Mouse (Mus musculus): ENCODE data around the gene Gm48552.

Gm48552 gene

DNA sequence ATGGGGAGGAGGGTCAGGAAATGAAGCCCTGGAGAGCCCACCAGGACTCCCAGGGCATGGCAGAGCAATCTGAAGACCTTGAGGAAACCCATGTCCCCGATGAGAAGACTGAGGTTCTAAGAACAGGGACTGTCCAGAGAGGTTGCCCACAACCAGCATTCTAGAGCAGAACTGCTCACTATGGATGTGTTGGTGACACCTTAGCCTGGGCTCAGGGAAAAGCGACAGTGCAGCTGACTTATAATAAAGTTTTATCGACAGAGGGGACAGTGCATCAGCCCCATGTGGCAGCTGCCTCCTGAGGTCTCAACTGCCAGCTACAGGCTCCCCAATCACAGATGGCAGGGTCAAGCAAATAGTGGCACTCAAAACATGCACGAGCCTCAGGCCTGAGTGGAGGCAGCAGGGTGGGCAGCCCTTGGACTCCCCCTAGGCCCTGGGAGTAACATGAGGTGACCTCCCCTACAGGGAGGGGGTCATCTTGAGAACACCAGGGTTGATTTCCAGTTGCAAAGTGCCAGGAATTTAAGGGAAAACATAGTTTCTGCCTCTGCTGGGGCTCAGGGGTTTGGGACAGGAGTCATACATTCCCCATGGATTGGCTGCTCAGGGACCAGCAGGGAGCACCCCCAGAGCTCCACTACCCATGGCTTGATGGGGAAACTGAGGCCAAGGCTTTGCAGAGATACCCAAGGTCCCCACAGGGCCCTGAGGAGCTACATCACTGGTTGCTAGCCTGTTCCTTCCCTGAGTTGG, 32.4 kb downstream of the Gm48552 start:
- peak; percentile 57 for DNase-seq

DNA sequence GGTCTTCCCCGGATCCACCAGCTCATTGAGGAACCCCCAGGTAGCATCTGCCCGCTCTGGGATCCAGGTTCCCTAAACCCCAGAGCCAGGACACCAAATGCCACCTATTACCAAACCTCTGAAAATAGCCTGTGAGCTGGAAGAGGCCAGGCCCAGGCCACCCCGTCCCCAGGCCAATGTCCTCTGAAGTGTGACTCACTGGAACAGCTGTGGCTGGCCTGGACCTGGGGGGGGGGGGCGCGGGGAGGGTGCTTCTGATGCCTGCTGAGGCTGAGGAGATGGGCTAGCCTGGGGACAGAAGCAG, 32.9 kb downstream of the Gm48552 start:
- DNase-seq: no peak

DNA sequence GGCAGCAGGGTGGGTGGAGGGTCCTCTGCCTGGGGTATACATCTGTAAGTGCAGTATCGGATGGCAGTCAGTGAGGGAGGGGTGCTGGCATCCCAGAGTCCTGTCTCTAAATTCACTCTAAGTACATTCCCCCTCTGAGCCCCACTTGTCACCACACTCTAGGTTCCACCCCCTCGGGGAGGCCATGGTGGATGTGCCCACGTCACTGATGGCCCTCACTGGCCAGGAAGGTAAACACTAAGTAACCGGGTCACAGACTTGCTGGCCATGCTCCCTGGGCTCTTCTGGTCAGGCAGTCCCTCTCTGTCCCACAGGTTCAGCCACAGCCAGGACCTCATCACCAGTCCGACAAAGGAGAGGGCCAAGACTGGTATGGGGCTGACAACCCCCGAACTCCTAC, 33.4 kb downstream of the Gm48552 start:
- peak; percentile 69 for DNase-seq

DNA sequence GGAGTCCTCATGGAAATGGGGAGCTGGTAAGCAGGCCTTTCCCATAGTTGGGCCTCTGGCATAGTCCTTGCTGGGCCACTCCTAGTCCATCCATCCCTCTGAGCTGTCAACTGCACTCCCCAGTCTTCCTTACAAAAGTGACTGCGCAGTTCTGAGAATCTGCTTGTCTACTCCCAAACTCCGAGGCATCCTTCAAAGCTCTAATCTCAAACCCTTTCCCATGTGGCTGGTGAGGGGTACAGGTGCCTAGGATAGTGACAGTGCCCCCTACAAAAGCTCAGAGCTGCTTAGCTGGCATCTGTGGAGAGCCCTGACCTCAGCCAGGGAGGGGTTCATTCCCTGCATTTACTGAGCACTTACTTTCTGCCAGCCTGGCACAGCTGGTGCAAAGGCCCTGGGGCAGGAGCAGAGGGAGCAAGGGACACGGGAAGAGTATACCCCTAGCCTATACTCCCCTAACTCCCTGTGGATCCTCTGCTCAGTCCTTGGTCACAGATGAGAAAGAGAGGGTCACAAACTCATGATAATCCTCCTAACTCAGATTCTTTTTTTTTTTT, 33.9 kb downstream of the Gm48552 start:
- DNase-seq: peak; percentile 49

DNA sequence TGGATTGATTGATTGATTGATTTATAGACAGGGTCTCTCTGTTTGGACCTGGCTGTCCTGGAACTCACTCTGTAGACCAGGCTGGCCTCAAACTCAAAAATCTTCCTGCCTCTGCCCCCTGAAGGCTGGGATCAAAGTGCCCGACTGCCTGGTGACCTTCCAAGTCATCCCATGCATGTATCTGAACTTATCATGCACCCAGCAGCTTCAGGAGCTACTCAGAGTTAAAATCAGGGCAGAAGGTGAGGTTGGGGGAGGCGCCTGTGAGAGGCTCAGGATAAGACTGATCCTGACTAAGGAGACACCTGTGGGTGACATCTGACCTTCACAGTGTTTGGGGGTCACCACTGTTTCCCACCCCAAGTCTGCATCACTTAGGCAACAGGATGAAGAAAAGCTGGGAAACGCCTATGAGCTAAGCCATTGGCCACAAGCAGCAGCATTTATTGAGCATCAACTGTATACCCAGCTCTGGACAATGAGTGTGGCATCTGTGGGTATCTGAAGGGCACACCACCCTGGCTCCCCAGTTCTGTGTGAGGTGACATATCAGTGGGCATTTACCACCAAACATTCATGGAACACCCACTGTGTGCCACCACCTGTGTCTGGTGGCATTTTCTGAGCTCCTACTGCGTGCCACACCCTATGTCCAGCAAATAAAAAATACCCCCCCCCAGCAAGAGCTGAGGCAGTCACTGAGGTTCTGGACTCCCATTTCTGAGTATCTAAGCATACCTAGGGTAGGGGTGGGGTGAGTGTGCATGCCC, 34.9 kb downstream of the Gm48552 start:
- DNase-seq: peak; percentile 60

DNA sequence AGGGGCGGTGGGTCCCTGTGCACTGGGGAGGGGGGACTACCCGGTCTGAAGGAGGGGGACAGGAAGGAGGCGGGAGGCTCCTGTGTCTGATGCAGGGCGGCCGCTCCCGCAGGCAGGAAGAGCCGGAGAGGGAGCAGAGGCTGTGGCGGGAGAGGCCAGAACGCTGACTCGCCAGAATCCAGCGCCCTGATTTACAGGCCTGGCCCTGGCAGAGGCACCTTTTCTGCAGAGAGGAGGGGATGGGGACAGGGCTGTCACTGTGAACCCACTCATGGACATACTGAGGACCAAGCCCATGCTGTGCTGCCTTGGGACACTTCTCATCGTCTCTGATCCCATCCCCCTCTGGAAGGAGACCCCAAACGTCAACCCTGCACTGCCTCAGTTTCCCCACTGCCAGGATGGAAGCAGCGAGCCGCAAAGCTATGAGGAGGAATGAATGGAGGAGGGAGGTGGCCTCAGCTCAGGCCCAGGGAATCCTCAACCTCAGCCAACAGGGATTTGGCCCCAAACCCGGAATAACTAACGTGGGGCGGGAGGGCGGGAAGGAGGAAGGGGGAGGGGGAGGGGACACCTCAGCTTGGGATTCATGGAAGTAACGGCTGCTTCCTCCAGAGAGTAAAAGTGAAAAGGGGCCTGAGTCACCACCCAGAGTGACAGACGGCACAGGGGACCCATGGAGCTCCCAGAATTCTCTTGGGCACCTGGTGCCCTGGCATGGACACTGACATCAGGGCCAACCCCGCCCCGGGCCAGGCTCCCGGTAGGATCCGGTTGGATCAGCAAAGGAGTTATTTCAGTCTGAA, 35.6 kb downstream of the Gm48552 start:
- DNase-seq: peak; percentile 93

DNA sequence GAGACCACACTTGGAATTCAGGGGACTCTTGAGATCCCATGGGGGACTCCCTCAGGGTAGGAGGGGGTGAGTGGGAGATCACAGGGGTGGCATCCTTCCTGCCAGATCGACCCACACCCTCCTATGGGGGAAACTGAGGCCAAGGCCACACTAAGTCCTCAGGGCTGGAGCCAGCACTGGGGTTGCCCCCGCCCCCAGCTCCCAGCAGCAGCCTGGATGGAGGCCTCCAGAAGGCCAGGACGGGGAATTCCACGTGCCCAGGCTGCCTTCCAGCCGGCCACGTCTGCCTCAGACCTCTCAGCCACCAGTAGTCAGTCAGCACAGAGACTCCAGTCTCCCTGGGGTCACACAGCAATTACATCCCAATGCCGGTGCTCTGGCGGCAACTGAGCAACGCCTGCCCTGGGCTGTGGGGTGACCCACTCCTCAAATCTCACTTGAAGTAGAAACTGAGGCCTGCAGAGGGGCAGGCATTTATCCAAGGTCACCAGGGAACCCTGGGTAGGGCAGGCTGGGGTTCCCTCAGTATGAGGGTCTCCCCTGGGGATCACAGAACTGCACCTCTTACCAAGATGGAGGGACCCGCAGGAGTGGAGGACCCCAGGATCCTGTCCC, 36.5 kb downstream of the Gm48552 start:
- peak; percentile 84 for DNase-seq

DNA sequence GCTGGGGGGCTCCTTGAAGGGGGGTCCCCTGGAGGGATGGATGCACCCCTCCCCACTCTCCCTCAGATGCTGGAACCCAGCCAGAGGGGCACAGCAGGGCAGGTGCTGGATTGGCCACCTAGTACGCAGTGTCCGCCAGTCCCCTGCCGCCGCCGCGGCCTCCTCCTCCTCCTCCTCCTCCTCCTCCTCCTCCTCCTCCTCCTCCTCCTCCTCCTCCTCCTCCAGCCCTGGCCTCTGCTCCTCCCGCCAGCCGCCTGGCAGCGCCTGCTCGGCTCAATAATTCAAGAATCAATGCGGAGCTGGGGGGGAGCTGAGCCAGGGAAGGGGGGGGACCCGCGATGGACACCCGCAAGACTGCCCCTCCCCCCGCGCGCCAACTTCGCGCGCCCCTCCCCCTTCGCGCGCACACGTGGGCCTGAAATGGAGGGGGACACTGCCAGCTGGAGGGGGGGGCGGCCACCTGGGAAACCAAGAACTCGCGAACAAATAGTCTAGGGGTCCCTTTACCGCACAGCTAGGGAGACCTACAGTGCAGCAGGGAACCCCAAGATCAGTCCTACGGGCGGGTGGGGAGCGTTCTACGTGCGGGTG, 37.4 kb downstream of the Gm48552 start:
- DNase-seq: peak; percentile 75

DNA sequence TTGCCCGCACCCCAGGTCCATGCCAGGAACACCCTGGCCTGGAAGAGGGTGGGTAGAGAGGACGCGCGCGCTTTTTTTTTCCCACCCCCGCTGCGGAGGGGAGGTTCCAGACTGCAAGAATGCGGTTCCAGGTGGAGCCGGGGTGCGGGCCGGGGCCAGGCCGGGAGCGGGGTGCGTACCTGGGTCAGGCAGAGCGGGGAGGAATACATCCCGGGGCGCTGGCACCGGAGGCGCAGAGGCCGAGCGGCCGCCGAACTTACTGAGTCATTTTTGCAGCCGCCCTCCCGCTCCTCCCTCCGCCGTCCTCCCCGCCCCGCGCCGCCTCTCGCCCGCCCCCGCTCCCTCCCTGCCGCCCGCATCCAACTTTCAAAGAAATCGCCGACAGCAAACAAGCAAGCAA, 38.1 kb downstream of the Gm48552 start:
- peak; percentile 83 for DNase-seq

DNA sequence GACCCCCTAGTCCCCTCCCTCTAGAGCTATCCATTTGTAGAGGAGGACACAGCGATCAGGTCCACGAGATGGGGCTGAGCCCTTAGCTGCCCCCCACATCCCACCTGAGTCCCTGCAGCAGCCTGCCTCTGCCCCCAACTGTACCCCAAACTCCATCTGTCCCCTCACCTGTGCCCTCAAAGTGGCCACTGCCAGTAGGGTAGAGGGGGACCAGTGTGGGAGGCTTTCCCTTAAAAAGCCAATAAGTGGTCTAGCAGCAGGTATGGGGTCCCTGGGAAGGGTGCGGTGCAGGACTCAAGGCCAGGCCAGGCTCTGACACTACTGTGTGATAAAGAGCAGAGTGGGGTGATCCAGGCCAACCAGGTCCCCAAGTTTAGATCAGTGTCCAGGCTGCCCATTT, 38.5 kb downstream of the Gm48552 start:
- DNase-seq: peak; percentile 66

DNA sequence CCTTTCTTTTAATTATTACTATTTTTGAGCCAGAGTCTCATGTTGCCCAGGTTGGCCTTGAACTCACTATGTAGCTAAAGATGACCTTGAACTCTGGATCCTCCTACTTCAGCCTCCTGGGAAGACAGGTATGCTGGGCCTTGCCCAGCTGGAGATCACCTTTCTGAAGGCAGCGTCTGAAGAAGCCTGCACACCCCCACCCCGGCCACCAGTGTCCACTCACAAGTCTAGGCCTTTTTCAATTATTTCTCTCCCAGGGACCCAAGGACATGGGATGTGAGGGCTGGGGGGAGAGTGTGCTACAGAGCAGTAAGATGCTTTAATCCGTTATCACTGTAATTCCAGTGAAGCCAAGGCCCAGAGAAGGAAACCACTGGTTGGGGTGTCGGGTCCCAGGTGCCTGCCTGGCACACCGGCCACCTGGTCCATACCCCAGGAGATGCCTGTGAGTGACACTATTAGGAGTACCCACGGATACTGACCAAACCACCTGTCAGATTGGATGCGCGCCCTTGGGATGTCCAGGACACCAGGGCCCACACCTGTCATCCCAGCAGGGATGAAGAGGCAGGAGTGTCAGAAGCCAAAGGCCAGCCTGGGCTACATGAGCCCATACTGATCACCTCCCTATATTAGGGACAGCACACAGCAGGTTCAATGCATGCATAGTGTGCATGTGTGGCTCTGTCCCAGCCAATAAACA, 39.1 kb downstream of the Gm48552 start:
- peak; percentile 87 for DNase-seq

DNA sequence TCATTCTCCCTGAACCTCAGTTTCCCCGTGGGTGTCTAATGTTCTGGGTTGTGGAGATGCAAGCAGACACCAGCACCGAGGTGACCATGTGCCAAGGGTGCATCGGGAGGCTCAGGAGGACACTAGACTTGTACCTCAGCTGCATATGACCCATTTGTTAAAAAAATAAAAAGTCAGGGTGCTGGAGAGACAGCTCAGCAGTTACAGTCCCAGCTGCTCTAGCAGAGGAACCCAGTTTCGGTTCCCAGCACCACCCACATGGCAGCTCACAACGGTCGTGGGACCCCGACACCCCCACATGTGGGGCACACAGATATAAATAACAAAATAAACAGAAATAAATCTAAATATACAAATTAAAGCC, 39.7 kb downstream of the Gm48552 start:
- no peak for DNase-seq

DNA sequence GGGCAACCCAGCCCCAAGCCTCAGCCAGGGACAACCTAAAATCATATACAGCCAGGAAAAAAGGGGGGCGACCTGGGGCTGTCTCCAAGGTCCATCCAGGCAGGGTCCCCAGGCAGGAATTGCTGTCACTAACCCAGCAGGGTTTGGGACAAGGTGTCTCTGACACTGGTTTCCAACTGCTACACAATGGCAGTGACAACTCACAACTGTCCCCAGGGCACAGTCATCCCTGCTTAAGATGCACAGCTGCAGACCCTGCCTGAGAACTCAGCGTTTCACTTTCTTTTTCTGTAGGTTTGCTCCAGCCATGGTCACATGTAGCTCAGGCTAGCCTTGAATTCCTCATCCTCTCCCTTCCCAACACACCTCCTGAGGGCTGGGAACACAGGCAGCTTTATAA, 40.3 kb downstream of the Gm48552 start:
- peak; percentile 69 for DNase-seq

DNA sequence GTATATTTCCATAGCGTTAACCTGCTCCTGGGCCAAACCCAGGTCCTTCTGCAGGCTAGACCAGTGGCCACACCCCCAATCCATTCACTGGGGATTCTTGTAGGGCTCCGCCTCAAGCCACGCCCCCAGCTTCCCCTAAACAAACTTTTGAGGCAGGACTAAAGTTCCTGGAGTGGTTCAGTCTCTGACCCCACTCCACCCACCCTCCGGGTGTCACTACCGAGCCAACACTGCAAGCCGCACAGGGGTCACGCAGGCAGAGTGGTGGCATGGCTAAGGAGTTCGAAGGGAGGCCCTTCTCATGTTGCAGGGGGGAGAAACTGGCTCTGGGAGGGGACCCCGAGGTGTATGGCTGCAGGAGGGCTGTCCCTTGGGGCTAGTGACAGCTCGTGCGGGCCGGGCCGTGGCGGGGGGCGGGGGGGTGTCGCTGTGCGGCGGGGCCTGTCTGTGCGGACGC, 40.8 kb downstream of the Gm48552 start:
- DNase-seq: peak; percentile 88

DNA sequence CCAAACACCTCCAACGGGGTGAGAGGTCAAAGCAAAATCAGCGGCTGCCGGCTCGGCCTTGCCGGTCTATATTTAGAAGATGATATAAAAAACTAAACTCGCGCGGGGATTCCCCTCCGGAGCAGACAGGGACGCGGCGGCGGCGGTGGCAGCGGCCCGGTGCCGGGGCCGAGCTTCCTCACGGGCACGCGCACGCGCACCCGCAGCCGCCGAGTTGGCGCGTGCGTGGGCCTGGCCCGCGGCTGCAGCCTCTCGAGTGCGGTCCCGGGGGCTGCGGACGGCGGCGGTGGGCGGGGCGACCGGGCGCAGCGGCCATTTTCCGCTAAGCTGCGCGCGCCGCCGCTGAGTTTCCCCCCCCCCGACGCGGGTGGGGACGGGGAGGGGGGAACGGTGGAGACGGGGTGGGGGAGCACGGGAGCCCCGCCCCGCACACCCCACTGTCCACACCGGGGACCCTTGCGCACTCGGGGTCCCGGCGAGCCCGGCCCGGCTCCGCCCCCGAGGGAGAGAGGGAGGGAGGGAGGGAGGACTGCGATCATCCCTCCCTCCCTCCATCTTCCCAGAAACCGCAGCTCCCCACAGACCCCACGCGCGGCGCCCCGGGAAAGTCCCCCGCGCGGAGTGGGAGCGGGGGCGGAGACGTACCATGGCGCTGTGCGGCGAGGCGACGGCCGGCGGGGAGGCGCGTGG, 41.5 kb downstream of the Gm48552 start:
- DNase-seq: peak; percentile 91

DNA sequence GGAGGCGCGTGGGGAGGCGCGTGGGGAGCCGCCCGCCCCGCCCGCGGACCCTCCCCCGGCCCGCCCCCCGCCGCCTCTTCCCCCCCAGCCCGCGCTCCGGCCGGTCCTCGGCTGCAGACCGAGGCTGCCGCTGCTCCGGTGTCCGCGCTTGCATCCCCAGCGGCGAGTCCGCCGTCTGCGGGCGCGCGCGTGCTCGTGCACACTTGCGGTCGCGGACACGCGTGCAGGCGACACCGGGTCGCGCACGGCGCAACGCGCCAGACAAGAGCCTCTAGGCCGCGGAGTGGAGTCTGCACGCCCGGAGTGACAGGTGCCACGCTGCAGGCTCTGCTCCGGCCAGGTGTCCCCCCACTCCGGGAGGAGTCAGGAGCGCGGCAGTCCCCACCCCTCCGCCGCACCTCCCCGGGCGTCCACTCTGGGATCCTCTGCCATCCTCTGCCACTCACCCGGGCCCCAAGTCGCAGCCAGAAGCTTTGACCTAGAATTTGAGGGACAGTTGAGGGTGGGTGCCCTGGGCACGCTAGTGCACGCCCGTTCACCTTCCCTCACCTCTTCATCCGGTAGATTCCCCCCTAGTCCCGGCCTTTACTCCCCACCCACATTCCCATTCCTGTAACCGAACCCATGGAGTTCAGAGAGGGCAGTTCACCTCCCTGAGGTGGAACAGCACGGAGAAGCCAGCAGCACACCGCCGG, 42.2 kb downstream of the Gm48552 start:
- peak; percentile 94 for DNase-seq

DNA sequence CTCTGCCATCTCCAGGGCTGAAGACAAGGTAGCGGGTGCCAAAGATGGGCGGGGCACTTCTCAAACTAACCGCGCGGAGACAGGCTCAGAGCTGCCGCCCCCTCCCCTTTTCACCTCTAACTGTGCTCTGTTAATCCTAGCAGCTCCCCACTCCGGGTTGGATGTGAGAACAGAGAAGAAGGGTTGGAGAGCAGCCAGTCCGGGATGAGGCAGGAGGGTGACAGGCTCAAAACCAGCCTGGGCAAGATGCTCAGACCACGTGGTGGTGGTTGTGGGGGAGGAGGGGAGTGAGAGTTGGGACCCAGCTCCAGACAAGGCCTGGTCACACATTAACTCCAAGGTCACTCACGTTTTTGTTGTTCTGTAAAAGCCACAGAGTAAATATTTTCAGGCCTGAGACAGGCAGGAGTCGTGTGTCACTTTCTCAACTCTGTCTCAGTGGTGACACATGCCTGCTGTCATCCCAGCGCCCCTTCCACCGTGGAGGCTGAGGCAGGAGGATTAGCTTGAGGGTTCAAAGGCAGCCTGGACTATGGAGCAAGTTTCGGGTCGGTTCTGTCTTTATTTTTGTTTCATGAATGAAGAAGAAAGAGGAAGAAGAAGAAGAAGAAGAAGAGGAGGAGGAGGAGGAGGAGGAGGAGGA, 42.8 kb downstream of the Gm48552 start:
- peak; percentile 87 for DNase-seq

DNA sequence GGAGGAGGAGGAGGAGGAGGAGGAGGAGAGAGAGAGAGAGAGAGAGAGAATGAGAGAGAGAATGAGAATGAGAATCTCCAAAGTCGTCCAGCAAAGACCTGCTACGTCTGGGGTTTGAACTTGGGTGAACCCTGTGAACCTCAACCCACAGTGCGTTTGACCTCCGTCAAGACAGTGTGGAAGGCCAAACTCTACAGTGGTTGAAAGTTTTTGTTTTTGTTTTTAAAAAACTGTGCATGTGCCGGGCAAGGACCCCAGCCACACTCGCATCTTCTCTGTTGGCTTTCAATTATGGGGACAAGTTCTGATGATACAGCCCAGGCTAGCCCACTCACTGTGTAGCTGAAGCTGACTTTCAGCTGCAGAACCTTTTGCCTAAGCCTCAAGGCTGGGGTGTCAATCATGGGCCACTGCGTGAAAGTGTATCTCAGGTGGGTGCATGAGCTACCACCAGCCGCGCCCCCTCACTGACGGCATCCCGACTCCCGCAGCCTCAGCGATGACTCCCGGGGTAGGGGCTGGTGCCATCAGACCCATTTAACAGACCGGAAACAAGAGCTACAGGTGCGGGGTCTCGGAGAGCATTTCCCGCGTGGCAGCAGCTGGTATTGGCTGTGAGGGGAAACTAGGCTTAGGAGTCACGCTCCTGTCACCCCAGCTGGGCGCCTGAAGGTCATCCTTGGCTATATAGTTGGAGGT, 43.5 kb downstream of the Gm48552 start:
- no peak for DNase-seq

DNA sequence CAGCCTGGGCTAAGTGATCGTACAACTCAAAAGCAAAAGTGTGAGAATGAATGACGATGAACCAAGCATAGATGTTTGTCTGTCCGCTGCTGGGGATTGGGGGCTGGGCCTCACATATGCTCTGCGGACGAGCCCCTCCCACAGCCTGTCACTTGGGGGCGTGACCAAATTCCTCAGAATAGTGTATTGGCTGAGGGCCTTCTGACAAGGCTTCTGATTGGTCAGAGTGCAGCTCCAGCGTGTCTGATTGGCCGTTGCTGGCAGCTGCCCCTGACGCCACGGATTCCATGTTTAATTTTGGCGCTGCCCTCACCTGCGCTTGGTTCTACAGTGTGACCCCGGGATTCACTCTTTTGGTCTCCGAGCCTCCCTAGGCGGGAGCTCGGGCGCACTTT, 44.1 kb downstream of the Gm48552 start:
- DNase-seq: peak; percentile 97

All from cerebellum, adult 9-11 months (tissue).